Mouse (Mus musculus): ENCODE measurements around the gene Cdkl1.

The Cdkl1 gene

GRCm38 (mm10) chr12:69733923-69734322 lies 57.1 kb downstream of the Cdkl1 start:
- DNase-seq, result no peak

- no peak for DNase-seq
These were observed 57.5 kb downstream of the Cdkl1 start for GRCm38 (mm10) chr12:69733518-69733917.

GRCm38 (mm10) chr12:69732221-69732620 lies 58.8 kb downstream of the Cdkl1 start:
- DNase-seq, result no peak

GRCm38 (mm10) chr12:69730306-69730705 lies 60.8 kb downstream of the Cdkl1 start:
- no peak for DNase-seq

GRCm38 (mm10) chr12:69729246-69729645 lies 61.8 kb downstream of the Cdkl1 start:
- no peak for DNase-seq

- peak; percentile 98 for DNase-seq
These were observed 66.2 kb downstream of the Cdkl1 start, which contains the start of the genes L2hgdh and Atp5s for GRCm38 (mm10) chr12:69724711-69725460. TSS of gene L2hgdh (minus strand) at chr12:69724873. TSS of gene Atp5s (plus strand) at chr12:69724950.

- DNase-seq, result peak; percentile 35
These were observed 66.9 kb downstream of the Cdkl1 start for GRCm38 (mm10) chr12:69724018-69724710.

GRCm38 (mm10) chr12:69723376-69723775 lies 67.7 kb downstream of the Cdkl1 start:
- DNase-seq, result no peak

- no peak for DNase-seq
These were observed 68.2 kb downstream of the Cdkl1 start for GRCm38 (mm10) chr12:69722857-69723256.

GRCm38 (mm10) chr12:69713628-69714027 lies 77.4 kb downstream of the Cdkl1 start:
- DNase-seq, result no peak

GRCm38 (mm10) chr12:69704799-69705458 lies 86.1 kb downstream of the Cdkl1 start:
- DNase-seq, result no peak

GRCm38 (mm10) chr12:69698352-69698751 lies 92.7 kb downstream of the Cdkl1 start:
- no peak for DNase-seq
